Mouse (Mus musculus): ENCODE results near the gene Prcp. TPM values are rescaled to one million over a fixed set of nuclear protein-coding genes. Genes with fewer than 3 reads are reported as not detected.
"Not testable (repeated sequence)": the region's sequence is repeated elsewhere in the genome, so short reads cannot be mapped to it uniquely, and the experiment has no call there.

The Prcp gene
- total RNA-seq, 4 experiments from 2014 or later = 2.2 to 2.9 (median 2.6) TPM

GRCm38 (mm10) chr7:92890618-92891230, 16.5 kb downstream of the Prcp start:
- no peak for DNase-seq (ENCODE audit: low spot score in 2 of 2)

GRCm38 (mm10) chr7:92893478-92893877, 19.2 kb downstream of the Prcp start:
- DNase-seq (ENCODE audit: low spot score in 2 of 2) = no peak

- no peak for DNase-seq (ENCODE audit: low spot score in 2 of 2)
These were observed 21.8 kb downstream of the Prcp start for GRCm38 (mm10) chr7:92896036-92896435.

GRCm38 (mm10) chr7:92897021-92897420, 22.8 kb downstream of the Prcp start:
- no peak for DNase-seq (ENCODE audit: low spot score in 2 of 2)

- DNase-seq (ENCODE audit: low spot score in 2 of 2) = peak; percentile 25 to 33
These were observed 29.2 kb downstream of the Prcp start for GRCm38 (mm10) chr7:92903360-92904038.

- DNase-seq (ENCODE audit: low spot score in 2 of 2) = not testable (repeated sequence)
These were observed 30.0 kb downstream of the Prcp start for GRCm38 (mm10) chr7:92904285-92904684.

GRCm38 (mm10) chr7:92920172-92920856, 46.0 kb downstream of the Prcp start:
- no peak for DNase-seq (ENCODE audit: low spot score in 2 of 2)

GRCm38 (mm10) chr7:92920857-92921172, 46.5 kb downstream of the Prcp start:
- DNase-seq (ENCODE audit: low spot score in 2 of 2) = no peak

GRCm38 (mm10) chr7:92932792-92933191, 58.5 kb downstream of the Prcp start:
- no peak for DNase-seq (ENCODE audit: low spot score in 2 of 2)

GRCm38 (mm10) chr7:92933308-92933948, 59.2 kb downstream of the Prcp start:
- not testable (repeated sequence) for DNase-seq (ENCODE audit: low spot score in 2 of 2)

- DNase-seq (ENCODE audit: low spot score in 2 of 2) = no peak
These were observed 62.5 kb downstream of the Prcp start for GRCm38 (mm10) chr7:92936747-92937146.

GRCm38 (mm10) chr7:92937955-92938354, 63.7 kb downstream of the Prcp start:
- DNase-seq (ENCODE audit: low spot score in 2 of 2) = no peak

- no peak for DNase-seq (ENCODE audit: low spot score in 2 of 2)
These were observed 65.5 kb downstream of the Prcp start for GRCm38 (mm10) chr7:92939776-92940175.

GRCm38 (mm10) chr7:92950775-92951174, 76.5 kb downstream of the Prcp start:
- DNase-seq (ENCODE audit: low spot score in 2 of 2) = no peak

GRCm38 (mm10) chr7:92952210-92952609, 77.9 kb downstream of the Prcp start:
- no peak for DNase-seq (ENCODE audit: low spot score in 2 of 2)

GRCm38 (mm10) chr7:92959758-92960157, 85.5 kb downstream of the Prcp start:
- DNase-seq (ENCODE audit: low spot score in 2 of 2) = no peak

GRCm38 (mm10) chr7:92961876-92962275, 87.6 kb downstream of the Prcp start:
- DNase-seq (ENCODE audit: low spot score in 2 of 2) = no peak

GRCm38 (mm10) chr7:92964754-92965501, 90.7 kb downstream of the Prcp start:
- no peak for DNase-seq (ENCODE audit: low spot score in 2 of 2)

- DNase-seq (ENCODE audit: low spot score in 2 of 2) = no peak
These were observed 93.3 kb downstream of the Prcp start for GRCm38 (mm10) chr7:92967381-92968127.

GRCm38 (mm10) chr7:92977429-92977828, 103.2 kb downstream of the Prcp start:
- no peak for DNase-seq (ENCODE audit: low spot score in 2 of 2)

- no peak for DNase-seq (ENCODE audit: low spot score in 2 of 2)
These were observed 104.0 kb downstream of the Prcp start for GRCm38 (mm10) chr7:92978225-92978624.

Measured in gastrocnemius, adult 8-10 months (tissue).